Mouse (Mus musculus): ENCODE data around the gene Zer1.
A peak's percentile ranks its signal among the peaks of the same experiment; 100 is the strongest.
"Not testable (repeated sequence)": the region's sequence is repeated elsewhere in the genome, so short reads cannot be mapped to it uniquely, and the experiment has no call there.

Zer1 gene

GRCm38 (mm10) chr2:30076959-30077358 lies 47.4 kb downstream of the Zer1 start:
- no peak for DNase-seq

- DNase-seq, result no peak
These were observed 47.9 kb downstream of the Zer1 start for GRCm38 (mm10) chr2:30076439-30076838.

DNA sequence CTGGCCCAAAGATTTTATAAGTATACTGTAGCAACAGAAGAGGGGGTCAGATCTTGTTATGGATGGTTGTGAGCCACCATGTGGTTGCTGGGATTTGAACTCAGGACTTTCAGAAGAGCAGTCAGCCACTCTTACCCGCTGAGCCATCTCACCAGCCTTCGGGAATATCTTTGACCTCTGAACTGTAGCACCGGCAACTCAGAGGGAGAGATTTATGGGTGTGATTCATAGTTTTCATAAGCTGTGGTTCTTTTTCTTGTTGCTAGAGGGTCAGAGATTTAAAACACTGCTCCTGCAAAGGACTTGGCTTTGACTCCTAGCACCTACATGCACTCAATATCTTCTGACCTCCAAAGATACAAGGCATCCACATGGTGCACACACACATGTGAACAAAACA lies 48.8 kb downstream of the Zer1 start:
- DNase-seq, result no peak

GRCm38 (mm10) chr2:30073285-30073684 lies 51.1 kb downstream of the Zer1 start:
- DNase-seq, result no peak

DNA sequence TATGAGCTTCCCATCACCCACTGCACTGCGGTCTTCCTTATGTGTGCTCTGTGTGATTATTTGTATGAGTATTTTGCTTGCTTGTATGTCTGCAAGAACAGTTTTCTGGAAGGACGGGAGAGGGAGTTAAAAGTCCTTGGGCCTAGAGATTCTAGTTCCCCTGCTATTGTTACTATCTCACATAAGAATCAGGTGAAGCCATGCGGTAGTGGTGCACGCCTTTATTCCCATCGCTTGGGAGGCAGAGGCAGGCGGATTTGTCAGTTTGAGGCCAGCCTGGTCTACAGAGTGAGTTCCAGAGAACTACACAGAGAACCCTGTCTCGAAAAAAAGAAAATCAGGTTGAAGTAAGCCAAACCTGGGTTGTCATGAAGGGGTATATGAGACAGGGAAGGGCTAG lies 51.5 kb downstream of the Zer1 start:
- DNase-seq, result no peak

DNA sequence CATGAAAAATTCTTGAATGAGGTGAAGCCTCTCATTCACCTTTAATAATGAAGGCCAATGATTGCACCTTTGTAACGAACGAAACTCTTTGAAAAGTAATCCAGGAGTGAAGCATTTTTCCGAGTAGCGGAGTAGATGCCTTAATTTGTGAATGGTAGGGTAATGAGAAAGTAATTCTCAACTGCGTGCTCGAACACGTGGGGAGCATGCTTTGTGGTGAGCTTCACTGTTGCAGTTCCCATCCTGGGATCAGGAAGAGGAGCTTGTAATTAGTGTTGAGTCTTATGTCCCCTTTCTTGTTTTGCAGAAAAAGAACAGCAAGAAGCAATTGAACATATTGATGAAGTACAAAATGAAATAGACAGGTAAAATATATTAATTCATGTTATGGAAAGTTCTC lies 56.4 kb downstream of the Zer1 start:
- no peak for DNase-seq

DNA sequence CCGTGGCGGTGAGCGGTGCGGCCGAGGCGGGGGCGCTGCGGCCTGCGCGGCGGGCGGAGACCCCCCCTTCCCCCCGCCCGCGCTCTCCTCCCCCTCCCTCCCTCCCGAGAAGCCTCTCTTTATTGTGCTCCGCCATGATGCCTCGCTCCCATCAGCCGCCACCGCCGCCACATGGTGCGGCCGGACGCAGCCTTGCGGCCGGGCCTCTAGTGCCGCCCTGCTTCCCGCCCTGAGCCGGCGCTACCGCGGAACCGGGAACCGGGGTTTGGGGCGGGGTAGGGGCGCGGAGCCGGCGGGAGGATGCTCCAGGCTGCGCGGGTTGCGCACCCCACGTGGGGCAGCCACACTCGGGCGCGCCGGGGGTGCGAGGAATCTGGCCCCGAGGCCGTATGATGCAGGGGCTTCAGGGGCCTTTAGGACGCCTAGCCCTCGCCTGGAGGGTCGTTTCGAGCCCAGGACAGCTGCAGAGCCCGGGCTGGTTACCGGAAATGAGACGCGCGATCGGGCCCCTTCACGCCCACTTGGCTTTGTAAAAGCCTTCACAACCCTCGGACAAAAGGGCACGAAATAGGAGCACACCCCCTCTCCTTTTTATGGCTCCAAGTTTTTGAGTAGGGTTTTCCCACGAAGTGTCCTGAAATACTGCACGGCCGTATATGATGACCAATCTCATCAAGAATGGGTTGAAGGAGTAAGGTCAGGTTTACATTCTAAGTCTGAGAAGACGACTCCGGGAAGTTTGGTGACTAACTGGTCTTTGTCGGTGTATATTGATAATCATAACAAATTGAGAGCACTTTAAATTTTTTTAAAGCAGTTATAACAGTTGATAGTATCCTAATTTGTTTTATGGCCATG lies 57.1 kb downstream of the Zer1 start:
- peak; percentile 41 to 63 for DNase-seq

- DNase-seq, result peak; percentile 95 to 98
These were observed 58.1 kb downstream of the Zer1 start for GRCm38 (mm10) chr2:30066046-30066901.

- DNase-seq, result no peak
These were observed 60.1 kb downstream of the Zer1 start for GRCm38 (mm10) chr2:30064298-30064697.

DNA sequence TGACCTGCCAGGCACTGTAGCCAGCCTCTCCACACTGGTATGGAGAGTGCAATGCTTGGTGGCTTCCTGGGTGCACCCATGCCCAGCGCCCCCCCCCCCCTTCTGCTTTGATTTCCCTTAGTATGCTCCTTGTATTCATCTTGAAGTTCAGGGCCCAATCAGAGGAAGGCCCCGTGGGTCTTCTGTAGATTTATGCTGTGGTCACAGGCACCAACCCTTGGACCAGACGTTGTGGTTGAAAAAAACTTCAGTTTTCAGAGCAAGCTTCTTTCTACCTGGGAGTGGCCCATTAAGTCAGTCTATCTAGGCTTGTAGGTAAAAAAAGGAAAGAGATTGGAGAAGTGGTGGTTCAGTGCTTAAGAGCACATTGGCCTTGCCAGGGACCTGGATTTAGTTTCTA lies 60.6 kb downstream of the Zer1 start:
- DNase-seq, result no peak

- no peak for DNase-seq
These were observed 61.1 kb downstream of the Zer1 start for GRCm38 (mm10) chr2:30063235-30063634.

GRCm38 (mm10) chr2:30062249-30063093 lies 61.9 kb downstream of the Zer1 start:
- DNase-seq, result peak; percentile 62 to 64

- DNase-seq, result peak in 1 of 2 experiments; percentile 36
These were observed 62.9 kb downstream of the Zer1 start for GRCm38 (mm10) chr2:30061215-30062166.

GRCm38 (mm10) chr2:30058418-30058817 lies 66.0 kb downstream of the Zer1 start:
- DNase-seq, result no peak

GRCm38 (mm10) chr2:30057223-30057904 lies 67.0 kb downstream of the Zer1 start, which contains the start of gene Set:
Set (plus strand) TSS chr2:30057378.
- DNase-seq, result no peak

GRCm38 (mm10) chr2:30056736-30057135 lies 67.6 kb downstream of the Zer1 start:
- DNase-seq, result no peak

DNA sequence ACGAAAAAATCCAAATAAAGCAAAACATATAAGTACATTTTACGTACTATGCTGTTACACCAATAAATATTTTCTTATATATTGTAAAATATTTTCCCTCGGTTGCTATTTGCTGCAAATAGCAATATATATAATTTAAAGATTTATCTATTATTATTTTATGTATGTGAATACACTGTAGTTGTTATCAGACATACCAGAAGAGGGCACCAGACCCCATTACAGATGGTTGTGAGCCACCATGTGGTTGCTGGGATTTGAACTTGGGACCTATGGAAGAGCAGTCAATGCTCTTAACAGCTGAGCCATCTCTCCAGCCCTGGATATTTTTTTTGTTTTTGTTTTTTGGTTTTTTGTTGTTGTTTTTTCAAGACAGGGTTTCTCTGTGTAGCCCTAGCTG lies 69.1 kb downstream of the Zer1 start:
- DNase-seq, result not testable (repeated sequence)

- DNase-seq, result no peak
These were observed 72.2 kb downstream of the Zer1 start for GRCm38 (mm10) chr2:30051992-30052761.

- no peak for DNase-seq
These were observed 74.6 kb downstream of the Zer1 start for GRCm38 (mm10) chr2:30049831-30050230.

- peak; percentile 96 to 99 for DNase-seq
These were observed 75.5 kb downstream of the Zer1 start, which contains the start of gene Wdr34 for GRCm38 (mm10) chr2:30048699-30049388. Wdr34 (minus strand) TSS chr2:30048881.
